Mouse (Mus musculus) brown adipose tissue, adult 24 weeks (tissue): ENCODE results near the gene 4931400O07Rik. TPM values are rescaled to one million over a fixed set of nuclear protein-coding genes. Genes with fewer than 3 reads are reported as not detected.

ENCODE experiments used
- H3K27ac ChIP-seq: fragments of 200-500 bp; replicated peaks from 2 replicates; pipeline ENCODE4 v1.5.1; 2012; ENCODE audit warnings: low read depth, mild to moderate bottlenecking, low read length
- H3K4me1 ChIP-seq: fragments of 200-500 bp; 2 replicates; pipeline ENCODE4 v1.6.1; 2012; ENCODE audit warnings: low read length, mixed read lengths; ENCODE audit not compliant: control insufficient read depth, insufficient read depth, insufficient read length
- H3K4me3 ChIP-seq: fragments of 200-500 bp; 2 replicates; pipeline ENCODE4 v1.5.1; 2012; ENCODE audit warnings: low read depth, mild to moderate bottlenecking, low read length, moderate library complexity; ENCODE audit not compliant: insufficient read depth
- polyA plus RNA-seq: library from polyadenylated mRNA; stranded (reverse); fragments of >200 nt; gene quantifications from 2 replicates; pipeline ENCODE4 v1.2.4, GENCODE M21; 2012; ENCODE audit not compliant: missing spikeins, insufficient read depth, insufficient read length

4931400O07Rik gene
- polyA plus RNA-seq = not detected in 2 replicates

- Histone ChIP-seq H3K27ac (no peak within 1 kb of the TSS), H3K4me3 (no peak within 1 kb of the TSS), H3K4me1 (no peaks in the 10 kb centered on the region)
Measured at GRCm38 (mm10) chrX:62467691-62468090, at the start of gene 4931400O07Rik. Gene 4931400O07Rik (plus strand): TSS chrX:62467991.

Other genes with a start within 250 kb of the 4931400O07Rik start
- not detected in 2 replicates for gene 4933402E13Rik, start 184.5 kb upstream of the 4931400O07Rik start, polyA plus RNA-seq